ENCODE assay signal across 9 mouse cellular contexts in the genomic region with DNA sequence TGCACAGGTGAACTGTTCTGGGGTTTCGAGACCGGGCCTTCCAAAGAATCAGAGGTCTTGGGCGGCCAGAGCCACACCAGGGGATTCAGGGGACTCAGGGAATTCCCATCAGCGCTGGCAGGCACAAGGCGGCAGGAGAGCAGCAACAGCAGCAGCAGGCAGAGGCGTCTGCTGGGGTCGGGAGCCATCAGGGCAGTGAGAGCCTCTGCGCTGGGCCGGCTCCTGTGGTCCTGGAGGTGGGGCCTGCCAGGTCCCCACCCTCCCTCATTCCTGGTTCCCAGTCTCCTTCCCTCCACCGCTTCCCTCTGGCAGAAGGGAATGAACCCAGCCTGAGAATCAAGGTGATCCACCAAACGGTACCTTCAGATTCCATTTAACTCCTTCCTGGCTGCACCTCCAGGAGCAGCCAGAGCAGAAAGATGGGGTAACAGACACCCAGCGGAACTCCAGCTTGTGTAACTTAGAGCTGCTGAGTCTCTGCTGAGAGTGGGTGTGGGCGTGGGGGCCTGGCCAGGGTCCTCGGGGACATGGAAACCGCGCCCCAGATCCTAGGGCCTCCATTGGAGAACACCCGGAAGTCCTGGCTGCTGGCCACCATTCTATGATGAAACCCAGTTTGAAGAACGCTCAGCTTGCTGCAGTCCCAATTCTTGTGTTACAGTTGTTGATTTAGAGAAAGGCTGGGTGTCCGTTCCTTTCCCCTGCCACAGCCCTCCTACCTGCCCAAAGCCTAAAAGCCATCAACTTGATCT. TPM values are rescaled to one million over a fixed set of nuclear protein-coding genes. Genes with fewer than 3 reads are reported as not detected.
DNase-seq lines count a peak whose midpoint lies in the region; ATAC-seq and TF ChIP-seq lines count a peak whose summit lies in the region.
"Had no signal": no experiment of that assay in that cellular context is flagged by ENCODE, and none has a peak within 500 bp of the region (broad histone marks: within the 10 kb centered on the region; RNA-seq: fewer than 3 reads in every experiment).

No protein-coding gene starts in this region.

- H3K4me3 ChIP-seq in hindbrain, embryonic 16.5 days (ENCODE audit: low read length) = no peak overlapping the region
- H3K4me3 ChIP-seq in hindbrain, postnatal 0 days (ENCODE audit: low read length) = no peak overlapping the region
- no peak overlapping the region for H3K4me3 ChIP-seq in heart, adult 2 months
- H3K4me3 ChIP-seq in limb, embryonic 13.5 days = 0 out of 2 replicates have a peak overlapping the region, but pooled peaks have one; percentile 2
- H3K4me3 ChIP-seq: midbrain, embryonic 12.5 days had no signal

- no peak for ATAC-seq in hindbrain, embryonic 16.5 days
- ATAC-seq in hindbrain, postnatal 0 days = no peak
- ATAC-seq in limb, embryonic 13.5 days (ENCODE audit: low FRiP score, low read depth) = no peak
- ATAC-seq in frontal cortex, adult (ENCODE audit: low TSS enrichment) = no peak

- no peaks in the 10 kb centered on the region for H3K36me3 ChIP-seq in hindbrain, embryonic 16.5 days (ENCODE audit: control insufficient read depth, insufficient read depth, low read length)
- no peaks in the 10 kb centered on the region for H3K36me3 ChIP-seq in hindbrain, postnatal 0 days (ENCODE audit: insufficient read depth, low read length)
- H3K36me3 ChIP-seq in heart, adult 2 months (ENCODE audit: control insufficient read depth, insufficient read depth, low read length) = no peaks in the 10 kb centered on the region
- H3K36me3 ChIP-seq in limb, embryonic 13.5 days = no peaks in the 10 kb centered on the region
- H3K36me3 ChIP-seq: midbrain, embryonic 12.5 days had no signal

- no peak for DNase-seq in hindbrain, postnatal 0 days (ENCODE audit: low spot score)
- DNase-seq in heart, adult 2 months = peak; percentile 76 to 79
- peak; percentile 74 for DNase-seq in skeletal muscle tissue, adult 2 months (ENCODE audit: low read depth, low spot score)
- DNase-seq in thymus, postnatal 36 days = no peak
- no peak for DNase-seq in cerebellum, postnatal 10 days

- H3K27me3 ChIP-seq in hindbrain, embryonic 16.5 days (replicated peaks; ENCODE audit: control insufficient read depth, insufficient read depth, low read length) = no peaks in the 10 kb centered on the region
- H3K27me3 ChIP-seq in hindbrain, postnatal 0 days (ENCODE audit: insufficient read depth, low read length) = no peaks in the 10 kb centered on the region
- no peaks in the 10 kb centered on the region for H3K27me3 ChIP-seq in heart, adult 2 months (ENCODE audit: control insufficient read depth, insufficient read depth, low read length)
- H3K27me3 ChIP-seq in limb, embryonic 13.5 days = no peaks in the 10 kb centered on the region
- H3K27me3 ChIP-seq: midbrain, embryonic 12.5 days had no signal

- H3K79me2 ChIP-seq in heart, adult 2 months (replicated peaks; ENCODE audit: control insufficient read depth, insufficient read depth, low read length) = no peaks in the 10 kb centered on the region; the same call in 1 of the 2 replicates

- no peak for TF ChIP-seq POLR2A in heart, adult 2 months (IDR thresholded peaks at IDR 0.05; ENCODE audit: insufficient read depth, low read depth, low read length)

- H3K9ac ChIP-seq in hindbrain, embryonic 16.5 days (ENCODE audit: low read depth, low read length) = peak overlapping the region; percentile 42; the same call in 1 of the 2 replicates
- no peak overlapping the region for H3K9ac ChIP-seq in hindbrain, postnatal 0 days (replicated peaks; ENCODE audit: low read length)
- no peak overlapping the region for H3K9ac ChIP-seq in heart, adult 2 months (ENCODE audit: low read depth, low read length)
- H3K9ac ChIP-seq in limb, embryonic 13.5 days = no peak overlapping the region; the same call in 1 of the 2 replicates
- H3K9ac ChIP-seq: midbrain, embryonic 12.5 days had no signal

- no peak for TF ChIP-seq CTCF in hindbrain, postnatal 0 days (IDR thresholded peaks at IDR 0.05; ENCODE audit: low read depth)
- TF ChIP-seq CTCF in heart, adult 2 months (IDR thresholded peaks at IDR 0.05) = no peak

- peaks cover 4% of the 10 kb centered on the region; the same call in 1 of the 2 replicates for H3K4me1 ChIP-seq in hindbrain, embryonic 16.5 days (ENCODE audit: control insufficient read depth, insufficient read depth, low read depth, low read length)
- no peaks in the 10 kb centered on the region for H3K4me1 ChIP-seq in hindbrain, postnatal 0 days (ENCODE audit: insufficient read depth, low read length)
- no peaks in the 10 kb centered on the region for H3K4me1 ChIP-seq in heart, adult 2 months (ENCODE audit: control insufficient read depth, insufficient read depth, low read length)
- peaks cover 38% of the 10 kb centered on the region for H3K4me1 ChIP-seq in limb, embryonic 13.5 days

- no peaks in the 10 kb centered on the region for H3K9me3 ChIP-seq in hindbrain, embryonic 16.5 days (ENCODE audit: control insufficient read depth, low read length)
- H3K9me3 ChIP-seq in hindbrain, postnatal 0 days (ENCODE audit: low read length) = no peaks in the 10 kb centered on the region
- no peaks in the 10 kb centered on the region for H3K9me3 ChIP-seq in limb, embryonic 13.5 days
- H3K9me3 ChIP-seq: midbrain, embryonic 12.5 days had no signal

- WGBS in hindbrain, embryonic 16.5 days = 61% methylated on average over 19 of the region's 19 CpGs
- 64% methylated on average over 19 of the region's 19 CpGs for WGBS in hindbrain, postnatal 0 days
- WGBS in heart, adult 2 months = 52% methylated on average over 19 of the region's 19 CpGs
- WGBS in limb, embryonic 13.5 days = 49% methylated on average over 19 of the region's 19 CpGs

- no peak overlapping the region for H3K27ac ChIP-seq in hindbrain, embryonic 16.5 days (ENCODE audit: low read depth, low read length)
- H3K27ac ChIP-seq in hindbrain, postnatal 0 days = no peak overlapping the region
- H3K27ac ChIP-seq in heart, adult 2 months = no peak overlapping the region
- H3K27ac ChIP-seq in limb, embryonic 13.5 days = no peak overlapping the region; the same call in 1 of the 2 replicates
- H3K27ac ChIP-seq: midbrain, embryonic 12.5 days had no signal

- intact Hi-C loops in heart, adult 2 months (cut with DNase I) = no loop called here

- H3K4me2 ChIP-seq in hindbrain, embryonic 16.5 days (ENCODE audit: low read length) = no peak overlapping the region
- no peak overlapping the region for H3K4me2 ChIP-seq in hindbrain, postnatal 0 days (ENCODE audit: low read depth, low read length)
- peak overlapping the region; percentile 23 for H3K4me2 ChIP-seq in limb, embryonic 13.5 days (replicated peaks)
- H3K4me2 ChIP-seq: midbrain, embryonic 12.5 days had no signal

- TF ChIP-seq EP300 in heart, adult 2 months (IDR thresholded peaks at IDR 0.05; ENCODE audit: insufficient read depth, low read depth, low read length) = no peak

RNA-seq across cellular contexts. Expression of a gene that starts 52.7 kb away (rescaled TPM):
- 26.4 and 41.9 TPM in 2 replicates for polyA plus RNA-seq in hindbrain, embryonic 16.5 days (2015; fragmentation: Nextera tagmentation; extraction: Ambion mirVana)
- total RNA-seq in hindbrain, postnatal 0 days (2014; rRNA removed) = 47.5 and 57.7 TPM in 2 replicates
- polyA plus RNA-seq in hindbrain, postnatal 0 days (2015; fragmentation: Nextera tagmentation; extraction: Ambion mirVana) = 18.2 and 20.0 TPM in 2 replicates
- 1 to 10 TPM; 9.3 to 9.8 TPM for total RNA-seq in heart, adult 2 months (2021)
- 12.9 and 13.1 TPM in 2 replicates for polyA plus RNA-seq in heart, adult 2 months (2012; rRNA removed)
- polyA plus RNA-seq in limb, embryonic 13.5 days (2015; fragmentation: Nextera tagmentation; extraction: Ambion mirVana) = 79.0 and 87.8 TPM in 2 replicates

Comparison
In these comparisons a context has a peak if more than half of its experiments do, and no peak if none do; other contexts are left out.
1. DNase-seq: peak in heart, adult 2 months (2 of 2) and skeletal muscle tissue, adult 2 months (single experiment); none in hindbrain, postnatal 0 days (single experiment), thymus, postnatal 36 days (0 of 2) and cerebellum, postnatal 10 days (0 of 2).